Mouse (Mus musculus): Measurements from ENCODE around the gene Rsg1. TPM values are rescaled to one million over a fixed set of nuclear protein-coding genes. Genes with fewer than 3 reads are reported as not detected.

Rsg1 gene
- polyA plus RNA-seq (2017; shearing (Covaris generic)) = 1 to 10 TPM; 1.5 to 3.2 TPM

DNA sequence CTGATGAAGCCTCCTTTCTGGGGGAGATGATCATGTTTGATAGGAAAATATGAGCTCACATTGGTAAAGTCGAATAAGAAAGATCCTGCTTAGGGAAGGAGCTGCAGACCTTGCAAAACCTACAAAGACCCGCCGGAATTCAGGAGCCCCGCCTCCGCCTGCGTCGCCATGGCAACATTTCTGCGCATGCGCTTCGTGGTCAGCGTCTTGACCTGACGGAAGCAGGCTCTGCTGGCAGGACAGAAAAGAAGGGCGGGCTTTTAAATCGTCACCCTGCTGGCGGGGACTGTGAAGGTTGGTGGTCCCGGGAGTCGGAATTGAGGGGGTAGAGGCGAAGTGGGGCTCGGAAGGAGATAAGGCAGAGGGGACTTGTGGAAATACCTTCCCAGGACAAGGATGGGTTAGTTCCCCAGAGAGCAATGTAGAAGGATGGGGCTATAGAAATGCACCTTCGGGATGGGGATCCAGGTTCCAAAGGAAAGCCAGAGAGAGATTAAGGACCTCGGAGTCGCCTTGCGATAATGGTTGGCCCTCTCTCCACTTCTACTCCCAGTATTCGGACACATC is at the start of gene Rsg1:
Gene Rsg1 (plus strand): TSS at position 187 of the 567 bp plus-strand sequence.
- peak; percentile 56 for ATAC-seq

DNA sequence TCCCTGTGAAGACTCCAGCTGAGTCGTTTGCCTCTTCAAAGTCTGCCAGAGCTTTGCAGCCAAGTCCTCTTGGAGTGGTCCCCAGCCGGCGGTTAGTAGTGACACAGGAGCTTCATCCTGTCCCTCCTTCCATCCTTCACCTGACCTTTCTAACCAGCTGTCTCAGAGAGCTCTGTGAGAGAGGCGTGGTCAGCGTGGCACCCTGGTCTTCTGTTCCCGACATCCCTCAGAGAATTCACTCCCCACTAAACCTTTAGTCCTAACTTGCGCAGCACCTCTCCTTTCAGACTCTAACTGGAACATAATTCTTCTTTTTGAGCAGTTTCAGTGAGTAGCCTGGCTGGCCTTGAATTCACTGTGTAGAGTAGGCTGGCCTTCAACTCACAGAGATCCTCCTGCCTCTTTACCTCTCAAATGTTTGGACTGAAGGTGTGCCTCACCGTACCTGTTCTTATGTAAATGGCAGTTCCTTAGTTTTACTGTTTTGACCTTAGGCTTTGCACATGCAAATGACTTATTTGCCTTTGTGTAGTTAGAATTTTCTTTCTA is 47.9 kb upstream of the Rsg1 start:
- ATAC-seq = no peak

DNA sequence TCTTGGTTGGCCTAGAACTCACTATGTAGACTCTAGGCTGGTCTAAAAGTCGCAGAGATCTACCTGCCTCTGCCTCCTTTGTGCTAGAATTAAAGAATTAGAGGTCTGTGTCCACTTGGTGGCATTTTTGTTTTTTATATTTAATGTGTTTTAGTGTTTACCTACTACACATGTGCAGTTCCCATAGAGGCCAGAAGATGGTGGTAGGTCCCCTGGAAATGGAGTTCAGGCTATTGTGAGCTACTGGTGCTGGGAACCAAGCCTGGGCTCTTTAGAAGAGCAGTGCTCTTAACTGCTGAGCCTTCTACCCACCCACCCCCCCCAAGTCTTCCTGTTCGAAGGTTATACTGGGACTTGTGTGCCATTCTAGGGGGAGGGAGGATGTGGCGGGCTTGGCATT is 46.6 kb upstream of the Rsg1 start:
- ATAC-seq = no peak

DNA sequence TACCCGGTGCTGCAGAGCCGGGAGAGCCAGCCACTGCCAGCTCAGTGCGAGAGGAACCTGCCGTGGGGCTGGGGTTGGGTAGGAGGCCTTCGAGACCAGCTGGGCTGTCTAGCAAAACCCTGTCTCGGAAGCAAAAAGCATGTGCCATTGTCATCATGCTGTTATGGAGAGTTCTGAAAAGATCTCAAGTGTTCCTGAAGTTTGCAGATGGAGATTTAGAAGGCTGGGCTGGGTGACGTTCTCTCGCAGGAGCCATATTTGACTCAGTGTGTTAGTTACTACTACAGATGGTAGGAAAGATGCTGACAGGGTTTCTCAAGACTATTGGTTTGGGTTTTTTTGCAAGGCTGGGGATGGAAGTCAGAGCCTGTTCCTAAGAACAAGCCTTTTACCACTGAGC is 41.6 kb upstream of the Rsg1 start:
- no peak for ATAC-seq

DNA sequence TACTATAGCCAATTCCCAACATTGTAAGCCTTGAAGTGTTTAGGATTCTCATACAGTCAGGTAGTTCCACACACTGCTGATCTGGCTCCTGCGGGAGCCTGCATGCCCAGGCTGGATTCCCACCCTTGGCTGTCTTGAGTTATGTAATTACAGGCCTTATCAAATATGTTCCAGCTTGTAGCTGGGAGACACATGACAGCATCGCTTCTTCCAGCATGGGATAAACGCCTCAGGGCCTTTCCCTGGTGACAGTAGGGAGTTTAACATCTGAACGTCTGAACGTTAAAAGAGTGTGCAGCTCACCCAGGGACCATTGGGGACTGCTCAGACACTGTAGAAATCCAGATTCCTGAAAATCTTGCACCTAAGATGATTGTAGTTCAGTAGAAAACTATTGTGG is 38.0 kb upstream of the Rsg1 start:
- ATAC-seq = no peak

DNA sequence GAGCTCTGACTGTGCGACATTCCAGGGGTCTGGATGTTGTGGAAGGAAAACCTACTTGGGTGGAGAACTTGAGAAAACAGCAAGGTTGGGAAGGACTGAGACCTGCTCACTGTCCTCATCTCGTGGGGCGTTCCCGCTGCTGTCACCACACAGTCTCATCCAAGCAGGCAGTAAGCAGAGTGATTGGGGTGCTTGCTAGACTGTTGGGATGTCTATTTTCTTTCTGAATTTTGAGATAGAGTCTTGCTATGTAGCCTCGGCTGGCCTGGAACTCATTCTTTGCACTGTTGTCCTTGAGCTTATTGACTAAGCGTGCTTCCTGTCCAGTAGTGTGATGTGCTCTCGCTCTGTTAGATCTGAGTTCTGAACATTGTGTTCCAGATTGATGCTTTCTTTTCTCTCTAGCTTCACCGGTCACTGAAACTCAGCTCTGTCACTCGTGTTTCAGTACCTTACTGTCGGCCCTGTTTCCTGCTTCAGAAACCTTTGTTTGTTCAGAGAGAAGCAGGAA is 37.4 kb upstream of the Rsg1 start:
- ATAC-seq = no peak

DNA sequence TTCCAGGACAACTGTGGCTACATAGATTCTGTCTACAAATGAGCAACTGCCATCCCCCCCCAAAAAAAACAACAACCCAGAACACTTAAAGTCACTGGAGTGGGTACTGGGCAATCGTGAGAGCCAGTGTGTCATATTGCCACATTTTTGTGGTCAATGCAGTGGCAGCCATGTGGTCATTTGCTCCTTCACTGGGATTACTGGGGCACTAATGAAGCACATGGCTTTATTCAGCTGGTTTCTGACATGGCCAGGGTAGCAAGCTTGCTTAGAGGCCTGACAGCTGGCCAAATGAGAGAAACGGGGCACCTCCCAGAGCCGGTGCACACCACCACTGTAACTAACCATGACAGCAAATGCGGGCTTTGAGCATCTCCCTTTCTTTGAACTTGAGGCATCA is 35.3 kb upstream of the Rsg1 start:
- ATAC-seq = no peak

DNA sequence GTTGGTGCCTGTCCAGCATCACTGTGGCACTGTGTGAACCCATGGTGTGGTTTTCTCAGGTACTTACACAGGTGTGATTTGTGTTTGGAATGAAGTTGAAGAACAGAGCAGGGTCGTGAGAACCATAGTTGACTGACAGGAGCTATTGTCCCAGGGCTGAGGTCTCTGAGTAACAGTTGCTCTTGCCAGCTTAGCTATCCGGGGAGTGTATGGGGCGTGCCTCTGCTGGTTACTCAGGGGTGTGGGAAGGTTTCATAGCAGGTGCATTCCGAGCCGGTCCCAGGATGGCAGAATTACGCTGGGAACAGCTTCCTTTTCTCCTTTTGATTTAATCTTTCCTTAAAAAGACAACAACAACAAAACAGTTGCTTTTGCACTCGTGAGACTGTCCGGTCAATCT is 32.9 kb upstream of the Rsg1 start:
- ATAC-seq = no peak

DNA sequence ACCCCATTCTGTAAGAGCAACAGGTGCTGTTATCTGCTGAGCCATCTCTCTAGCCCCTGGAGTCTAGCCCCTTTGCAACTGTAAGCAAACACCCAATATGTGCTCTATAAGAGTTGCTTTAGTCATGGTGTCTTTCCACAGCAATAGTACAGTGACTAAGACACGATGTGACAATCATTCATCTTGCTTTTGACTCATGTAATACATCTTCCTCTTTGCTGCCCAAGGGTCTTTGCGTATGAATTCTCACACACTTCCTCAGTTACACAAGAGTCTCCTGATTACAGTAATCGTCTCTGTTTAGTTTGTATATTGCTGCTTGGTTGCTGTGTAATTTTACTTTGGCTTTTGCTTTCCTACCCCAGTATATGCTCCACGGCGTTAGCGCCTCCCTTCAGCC is 31.8 kb upstream of the Rsg1 start:
- no peak for ATAC-seq

DNA sequence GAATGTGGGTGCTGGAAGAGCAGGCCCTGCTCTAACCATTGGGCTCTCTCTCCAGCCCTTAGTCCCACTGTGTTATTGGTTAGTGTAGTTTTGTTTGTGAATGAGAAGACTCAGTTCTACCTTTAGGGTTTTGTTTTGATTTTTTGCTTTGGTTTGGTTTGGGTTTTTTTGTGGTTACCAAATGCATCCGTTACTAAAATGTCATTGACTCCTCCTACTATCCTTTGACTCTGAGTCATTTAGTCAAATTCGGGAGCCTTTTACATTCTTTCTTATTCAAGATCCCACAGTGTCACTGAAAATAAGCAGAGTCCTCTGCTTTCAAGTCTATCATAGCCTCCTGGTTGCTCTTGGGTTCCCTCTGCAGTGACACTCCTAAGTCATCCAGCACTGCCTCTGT is 29.8 kb upstream of the Rsg1 start:
- ATAC-seq = peak; percentile 90

DNA sequence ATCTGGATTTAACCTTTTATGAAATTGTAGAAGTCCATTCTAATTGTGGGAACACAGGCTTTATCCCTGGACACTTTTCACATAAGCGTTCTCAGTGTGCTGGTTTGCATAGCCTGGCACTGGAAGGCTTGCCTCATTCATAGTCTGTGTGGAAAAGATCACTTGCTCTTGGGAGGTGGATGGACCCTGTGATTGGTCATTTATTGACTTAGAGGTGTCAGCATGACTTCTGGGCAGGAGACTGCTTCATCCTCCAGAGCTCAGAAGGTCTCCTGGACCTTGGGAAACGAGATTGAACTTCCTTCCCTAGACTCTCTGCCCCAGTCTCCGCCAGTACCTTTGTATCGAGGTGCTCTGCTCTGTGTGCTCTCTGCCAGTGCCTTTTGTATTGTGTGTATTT is 29.3 kb upstream of the Rsg1 start:
- ATAC-seq = no peak

DNA sequence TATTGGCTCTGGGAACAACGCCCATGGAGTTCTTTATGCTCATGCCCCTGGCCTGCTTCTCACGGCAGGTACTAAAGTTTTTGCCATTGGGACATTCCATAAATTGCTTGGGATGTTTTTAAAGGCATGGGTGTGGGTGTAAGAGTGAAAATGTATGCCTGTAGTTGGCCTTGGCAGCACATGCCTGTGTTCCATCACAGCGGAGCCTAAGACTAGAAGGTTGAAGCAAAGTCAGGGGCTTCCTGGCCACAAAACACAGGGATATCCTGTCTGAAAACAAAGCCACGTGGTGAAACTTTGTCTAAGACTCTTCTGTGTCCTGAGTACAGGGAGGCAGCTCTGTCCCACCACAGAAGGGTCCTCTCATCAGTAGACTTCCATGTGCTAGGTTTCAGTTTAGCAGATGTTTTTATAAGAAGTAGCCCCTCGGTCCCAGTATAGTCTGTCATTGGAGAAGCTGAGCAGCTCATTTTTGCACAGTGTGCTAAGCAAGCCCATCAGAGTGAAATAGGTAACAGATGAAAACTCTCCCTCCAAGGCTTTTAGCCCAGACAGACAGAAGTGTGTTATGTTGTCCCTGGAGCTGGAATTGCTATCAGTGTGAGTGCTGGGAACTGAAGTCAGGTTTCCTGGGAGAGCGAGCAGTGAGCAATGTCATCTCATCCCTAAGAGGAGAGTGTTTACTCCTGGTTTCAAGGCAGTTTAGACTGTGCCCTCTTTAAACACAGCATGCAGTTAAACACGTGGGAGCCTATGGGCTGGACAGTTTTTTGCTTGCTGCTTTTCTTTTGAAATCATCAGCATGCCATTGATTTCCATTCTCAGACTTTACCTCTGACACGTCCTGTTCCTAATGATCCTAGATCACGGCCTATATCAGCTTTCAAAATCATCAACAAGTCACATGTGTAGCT is 26.6 kb upstream of the Rsg1 start:
- no peak for ATAC-seq

DNA sequence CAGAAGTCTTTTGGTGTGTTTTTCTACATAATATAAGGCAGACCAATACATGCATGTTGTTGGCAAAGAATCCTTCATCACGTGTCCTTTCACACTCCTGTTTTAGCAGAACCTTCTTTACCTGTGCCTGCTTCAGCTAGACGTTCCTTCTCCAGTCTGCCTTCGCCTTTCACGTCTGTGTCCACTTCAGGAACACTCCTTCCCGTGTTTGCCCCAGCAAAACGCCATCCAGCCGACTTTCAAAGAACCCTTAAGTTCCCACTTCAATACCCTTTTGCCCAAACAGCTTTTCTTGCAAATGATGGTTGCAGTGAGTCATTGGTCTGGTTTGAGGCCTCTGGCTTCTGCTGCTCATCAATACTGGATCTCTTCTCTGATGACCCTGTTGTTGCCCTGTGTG is 22.5 kb upstream of the Rsg1 start:
- no peak for ATAC-seq

DNA sequence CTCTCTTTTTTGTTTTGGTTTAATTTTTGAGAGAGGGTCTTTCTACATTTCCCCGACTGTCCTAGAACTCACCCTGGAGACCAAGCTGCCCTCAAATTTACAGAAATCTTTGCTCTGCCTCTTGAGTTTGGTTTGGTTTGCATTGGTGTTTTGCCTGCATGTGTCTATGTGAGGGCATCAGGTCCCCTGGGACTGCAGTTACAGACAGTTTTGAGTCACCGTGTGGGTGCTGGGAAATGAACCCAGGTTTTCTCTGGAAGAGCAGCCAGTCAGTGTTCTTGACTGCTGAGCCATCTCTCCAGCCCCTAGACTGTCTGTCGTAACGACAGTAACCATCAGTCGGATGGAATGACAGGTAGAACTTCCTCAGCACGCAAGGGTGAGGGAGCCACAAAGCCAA is 19.2 kb upstream of the Rsg1 start:
- no peak for ATAC-seq

DNA sequence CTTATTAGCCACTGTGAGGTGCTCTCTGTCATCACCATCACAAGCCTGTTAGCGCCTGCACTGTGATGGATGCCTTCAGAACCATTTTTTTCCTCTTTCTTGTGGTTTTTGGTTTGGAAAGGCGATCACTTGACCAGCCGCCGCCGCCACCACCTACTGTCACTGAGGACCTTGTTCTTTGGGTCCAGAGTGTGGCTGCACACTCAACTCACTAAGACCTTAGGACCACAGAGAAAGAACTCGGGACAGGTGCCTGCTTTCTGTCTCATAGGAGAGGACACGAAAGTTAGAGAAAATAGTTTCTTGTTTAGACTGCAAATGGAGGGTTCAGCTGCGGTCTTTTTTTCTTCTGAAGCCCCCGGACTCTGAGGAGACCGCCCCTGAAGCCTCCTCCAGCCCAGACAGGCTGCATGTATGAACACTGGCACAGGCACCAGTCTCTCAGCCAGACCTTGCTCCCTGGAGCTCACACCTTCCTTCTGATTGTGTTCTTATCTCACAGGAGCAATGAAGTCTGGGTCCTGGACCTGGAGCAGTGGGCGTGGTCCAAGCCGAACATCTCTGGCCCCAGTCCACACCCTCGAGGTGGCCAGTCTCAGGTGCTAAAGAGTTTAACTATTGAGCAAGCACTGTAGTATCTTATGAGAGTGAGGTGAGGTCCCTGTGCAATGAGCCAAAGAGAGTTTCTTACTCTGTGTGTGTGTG is 16.6 kb upstream of the Rsg1 start:
- no peak for ATAC-seq

DNA sequence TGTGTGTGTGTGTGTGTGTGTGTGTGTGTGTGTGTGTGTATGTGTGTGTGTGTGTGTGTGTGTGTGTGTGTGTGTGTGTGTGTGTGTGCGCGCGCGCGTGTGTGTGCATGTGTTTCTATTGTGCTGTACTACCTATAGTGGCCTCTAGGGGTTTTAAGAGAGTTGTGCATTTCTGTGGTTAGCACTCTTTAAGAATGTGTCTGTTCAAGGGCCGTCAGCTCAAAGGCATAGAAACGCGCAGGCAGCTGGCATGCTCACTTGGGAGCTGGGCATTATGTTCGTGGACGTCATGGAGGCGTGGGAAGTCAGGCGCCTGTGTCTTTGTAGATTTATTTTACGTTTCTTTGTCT is 16.1 kb upstream of the Rsg1 start:
- no peak for ATAC-seq

DNA sequence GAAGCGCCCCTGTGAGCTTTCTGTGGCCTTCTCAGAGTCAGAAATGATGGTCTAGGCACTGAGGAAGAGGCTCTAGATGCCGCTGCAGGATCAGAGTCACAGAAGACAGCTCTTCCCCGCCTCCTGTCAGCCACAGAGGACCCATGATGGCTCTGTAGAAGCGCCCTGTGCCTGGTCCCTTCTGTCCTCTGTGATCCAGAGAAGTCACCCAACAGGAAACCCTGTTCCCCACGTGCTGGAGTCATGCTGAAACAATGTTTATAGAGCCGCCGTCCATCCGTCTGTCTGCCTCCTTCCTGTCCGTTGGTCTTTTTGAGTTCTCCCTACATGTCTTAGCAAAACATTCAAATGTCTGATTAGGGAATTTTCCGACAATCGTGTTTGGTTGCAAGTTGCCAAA is 12.8 kb upstream of the Rsg1 start:
- no peak for ATAC-seq

DNA sequence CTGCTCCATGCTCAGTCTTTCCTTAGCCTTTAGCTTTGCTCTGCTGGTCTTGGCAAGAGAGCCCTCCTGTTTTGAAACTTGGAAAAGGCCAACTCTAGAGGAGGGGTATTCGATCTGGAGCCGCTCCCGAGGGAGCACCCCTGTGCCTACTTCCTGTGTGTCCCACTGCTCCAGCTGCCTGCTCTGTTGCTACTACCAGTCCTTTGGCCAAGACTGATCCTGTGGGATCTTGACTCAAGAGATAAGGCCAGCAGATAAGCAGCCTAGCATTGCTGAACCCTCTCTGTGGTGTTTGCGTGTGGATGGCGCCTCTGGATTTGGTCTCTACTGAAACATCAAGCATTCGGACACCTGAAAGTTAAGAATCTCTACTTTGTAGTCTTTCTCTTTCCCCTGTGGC is 11.6 kb upstream of the Rsg1 start:
- no peak for ATAC-seq

DNA sequence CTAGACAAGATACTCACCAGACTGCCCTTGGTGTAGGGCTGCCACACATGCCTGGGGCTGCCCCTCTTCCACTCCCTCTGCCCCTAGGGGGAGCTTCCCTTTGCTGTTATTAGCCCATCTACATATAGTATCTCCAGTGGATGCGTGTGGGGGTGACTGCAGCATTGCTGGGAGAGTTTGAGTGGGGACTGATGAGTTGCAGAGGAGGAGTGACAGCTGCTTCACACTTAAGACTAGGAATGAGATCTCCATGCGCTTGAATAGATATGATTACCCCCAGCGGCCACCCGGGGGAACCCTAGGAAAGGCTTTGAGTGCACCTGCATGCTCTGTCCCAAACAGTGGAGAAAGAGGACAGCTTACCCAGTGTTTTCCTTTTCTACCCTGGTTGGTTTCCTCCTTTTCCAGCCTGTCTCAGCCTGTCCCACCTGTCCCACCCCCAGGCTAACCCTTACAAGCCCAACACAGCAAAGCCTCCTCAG is 9.1 kb upstream of the Rsg1 start:
- no peak for ATAC-seq

DNA sequence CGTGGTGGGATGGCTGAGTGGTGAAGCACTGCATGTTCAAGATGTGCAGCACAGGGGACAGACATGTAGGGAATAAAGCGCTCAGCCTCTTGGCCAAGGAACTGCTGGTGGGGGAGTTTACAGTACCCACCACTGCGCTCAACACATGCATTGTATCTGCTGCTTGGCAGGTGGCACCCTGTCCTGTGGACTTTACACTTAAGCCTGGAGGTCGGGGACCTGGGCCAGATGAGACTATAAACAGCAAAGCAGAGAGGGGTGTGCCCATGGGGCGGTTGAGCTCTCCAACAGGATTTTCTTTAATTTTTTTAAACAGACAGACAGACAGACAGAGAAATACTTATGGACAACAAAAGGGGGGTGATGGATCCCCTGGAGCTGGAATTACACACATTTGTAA is 6.7 kb upstream of the Rsg1 start:
- ATAC-seq = no peak

DNA sequence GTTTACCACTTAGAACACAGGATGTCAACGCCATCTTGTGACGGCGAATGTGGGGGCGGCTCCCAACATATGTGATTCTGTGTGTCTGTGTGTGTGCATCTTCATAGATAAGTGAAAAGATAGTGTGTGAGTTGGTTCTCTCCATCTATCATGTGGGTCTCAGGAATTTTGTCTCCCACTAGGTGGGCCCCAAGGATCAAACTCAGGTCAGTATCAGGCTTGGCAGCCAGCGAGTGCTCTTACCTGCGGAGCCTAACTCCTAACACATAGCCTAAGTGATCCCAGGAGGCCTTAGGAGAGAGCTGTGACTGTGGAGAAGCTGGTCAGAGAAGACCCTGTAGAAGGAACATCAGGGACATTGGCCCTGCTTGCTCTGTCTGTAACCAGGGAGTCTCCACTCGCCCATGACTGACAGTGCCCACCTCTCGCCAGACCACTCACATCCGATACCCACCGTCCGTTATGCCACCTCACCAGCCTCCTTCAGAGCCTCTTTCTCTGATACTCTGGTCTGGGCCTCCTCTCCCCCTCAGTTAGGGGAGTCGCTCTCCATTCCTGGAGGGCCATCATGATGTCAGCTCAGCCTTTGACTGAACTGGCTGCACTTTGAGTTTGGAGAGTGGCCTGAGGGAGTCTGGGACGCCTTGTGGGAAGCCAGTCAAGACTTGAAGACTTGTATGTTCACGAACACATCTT is 3.1 kb upstream of the Rsg1 start:
- ATAC-seq = peak; percentile 59

DNA sequence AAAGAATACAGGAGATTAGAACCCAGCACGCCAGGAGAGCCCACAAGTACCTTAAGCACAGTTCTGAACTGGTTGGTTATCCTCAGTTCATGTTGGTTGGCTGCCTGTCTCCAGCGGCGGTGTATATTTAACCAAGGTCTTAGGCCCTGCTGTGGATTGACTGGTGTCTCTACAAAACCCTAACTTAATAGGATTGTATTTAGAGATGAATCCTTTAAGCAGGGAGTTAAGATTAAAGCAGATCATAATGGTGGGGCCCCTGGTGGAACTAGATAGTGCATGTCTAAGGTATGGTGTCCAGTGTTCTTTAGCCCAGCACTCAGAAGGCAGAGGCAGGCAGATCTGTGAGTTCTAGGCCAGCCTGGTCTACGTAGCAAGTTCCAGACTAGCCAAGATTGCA is 2.1 kb upstream of the Rsg1 start:
- ATAC-seq = no peak

DNA sequence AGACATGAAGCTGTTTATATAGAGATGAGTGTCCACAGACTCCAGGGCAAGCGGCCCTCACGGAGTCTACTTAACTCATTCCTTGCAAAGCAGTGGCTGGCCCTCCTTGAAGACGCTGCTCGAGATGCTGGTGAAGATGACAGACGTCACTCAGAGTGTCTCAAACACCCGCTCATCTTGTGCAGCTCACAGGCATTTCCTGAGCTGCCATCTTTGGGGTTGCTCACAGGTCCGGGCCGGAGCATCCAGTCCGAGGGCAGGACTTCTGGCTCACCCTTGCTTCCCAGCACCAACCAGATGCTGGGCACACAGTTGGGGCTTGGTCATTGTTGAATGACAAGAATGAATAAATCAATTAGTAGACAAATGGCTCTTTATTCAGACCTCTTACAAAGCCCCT is 864 bp upstream of the Rsg1 start:
- no peak for ATAC-seq
